Mouse (Mus musculus): ENCODE measurements around the gene Pnpo. TPM values are rescaled to one million over a fixed set of nuclear protein-coding genes. Genes with fewer than 3 reads are reported as not detected.

The Pnpo gene
- polyA plus RNA-seq, 1 experiment from 2014 or later: 652 TPM

DNA sequence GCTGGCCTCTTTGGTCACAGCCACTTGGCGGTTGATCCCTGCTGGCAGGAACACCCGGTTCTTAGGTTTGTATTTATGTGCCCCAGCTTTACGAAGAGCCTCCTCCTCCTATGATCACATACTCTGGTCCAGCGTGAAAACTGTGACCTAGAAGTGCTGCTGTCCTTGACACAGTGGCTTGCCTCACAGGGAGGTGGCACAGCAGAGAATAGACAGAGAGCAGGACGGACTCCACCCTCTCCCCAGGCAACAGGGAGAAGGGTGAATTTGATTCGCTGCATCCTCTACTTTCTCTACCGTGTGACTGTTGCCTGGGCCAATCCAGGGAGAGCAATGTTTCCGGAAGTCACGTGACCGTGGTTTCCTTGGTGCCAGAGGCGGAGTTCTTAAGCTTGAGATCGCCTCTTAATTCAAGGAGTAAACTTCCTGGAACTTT, 8.8 kb downstream of the Pnpo start:
- Histone ChIP-seq H3K27me3 (no peaks in the 10 kb centered on the region), H3K4me2 (peak overlapping the region; percentile 55), H3K4me1 (replicated peaks) (peaks cover 98% of the 10 kb centered on the region), H3K27ac (peak overlapping the region; percentile 99), H3K36me3 (peaks cover 47% of the 10 kb centered on the region), H3K9me3 (replicated peaks) (no peaks in the 10 kb centered on the region), H3K4me3 (replicated peaks) (peak overlapping the region; percentile 17), H3K9ac (peak overlapping the region; percentile 95)
- peak; percentile 85 for DNase-seq
- ATAC-seq (ENCODE audit: low read depth): peak; percentile 95
- WGBS (ENCODE audit: insufficient replicate concordance): 22% methylated on average over 12 of the region's 12 CpGs

DNA sequence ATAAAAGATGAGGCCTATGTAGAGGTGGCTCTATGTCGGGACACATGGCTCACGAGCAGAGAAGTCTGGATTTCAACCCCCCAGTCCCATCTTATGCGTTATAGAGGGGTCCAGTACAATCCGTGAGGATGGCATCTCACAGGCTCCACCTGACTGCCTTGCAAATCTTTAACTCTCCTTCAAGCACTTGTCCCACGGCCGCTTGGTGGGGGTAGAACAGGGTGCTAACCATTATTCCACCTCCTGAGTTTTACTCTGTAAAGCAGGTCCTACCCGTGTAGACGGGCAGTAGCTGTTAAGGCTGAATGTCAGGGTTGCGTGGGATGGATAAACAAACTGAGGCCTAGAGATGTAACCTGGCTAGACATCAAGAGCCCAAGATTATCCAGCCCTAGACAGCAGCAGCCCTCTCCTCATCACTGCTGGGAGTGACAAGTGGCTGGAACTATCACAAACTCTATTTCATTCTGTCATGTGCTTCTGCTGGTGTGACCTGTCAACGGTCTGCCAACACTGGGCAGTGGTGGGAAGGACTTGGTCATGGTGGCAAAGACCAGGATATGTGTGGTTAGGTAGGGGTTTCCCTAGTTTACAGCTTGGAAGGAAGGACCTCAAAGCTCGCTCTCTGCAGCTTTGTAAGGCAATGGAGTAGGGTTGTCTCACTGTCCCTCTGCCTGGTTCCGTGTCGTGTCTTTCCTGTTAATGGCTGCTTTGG, 10.1 kb downstream of the Pnpo start:
- peak overlapping the region; percentile 59 for H3K9ac ChIP-seq
- H3K9me3 ChIP-seq (replicated peaks): no peaks in the 10 kb centered on the region
- no peak overlapping the region for H3K4me2 ChIP-seq
- WGBS (ENCODE audit: insufficient replicate concordance): 85% methylated on average over 13 of the region's 13 CpGs
- no peaks in the 10 kb centered on the region for H3K27me3 ChIP-seq
- ATAC-seq (ENCODE audit: low read depth) (no peak), DNase-seq (no peak)
- peaks cover 98% of the 10 kb centered on the region for H3K4me1 ChIP-seq (replicated peaks)
- H3K4me3 ChIP-seq (replicated peaks): no peak overlapping the region
- H3K36me3 ChIP-seq: peaks cover 35% of the 10 kb centered on the region
- H3K27ac ChIP-seq: peak overlapping the region; percentile 99

DNA sequence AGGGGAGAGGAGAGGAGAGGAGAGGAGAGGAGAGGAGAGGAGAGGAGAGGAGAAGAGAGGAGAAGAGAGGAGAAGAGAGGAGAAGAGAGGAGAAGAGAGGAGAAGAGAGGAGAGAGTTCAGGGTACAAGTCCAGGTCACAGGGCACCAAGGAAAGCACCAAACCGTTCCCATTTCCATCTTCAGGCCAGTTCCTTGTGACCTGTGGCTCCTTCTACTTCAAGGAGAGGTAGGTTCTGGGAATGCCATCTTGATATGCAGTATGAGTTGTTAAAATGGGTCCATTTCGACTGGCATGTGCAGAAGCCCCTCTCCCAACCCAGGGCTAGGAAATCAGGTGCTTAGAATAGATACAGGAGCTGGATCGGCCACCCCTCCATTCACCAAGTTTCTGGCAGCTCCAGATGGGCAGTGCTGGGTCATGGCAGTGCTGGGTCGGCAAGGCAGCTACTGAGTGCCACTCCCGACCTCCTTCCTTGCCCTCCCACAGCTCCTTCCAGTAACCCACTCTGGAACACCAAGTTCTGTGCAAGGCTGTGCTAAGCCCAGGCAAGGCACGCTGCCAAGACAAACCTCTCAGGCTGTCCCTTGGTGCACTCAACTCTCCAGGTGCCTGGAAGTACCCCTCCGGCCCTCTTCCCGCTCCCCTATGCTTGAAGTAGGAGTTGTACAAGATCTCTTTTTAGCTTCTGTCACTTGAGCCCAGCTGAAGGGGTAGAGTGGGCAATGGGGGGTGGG, 12.3 kb downstream of the Pnpo start:
- 67% methylated on average over 8 of the region's 8 CpGs for WGBS (ENCODE audit: insufficient replicate concordance)
- DNase-seq: no peak
- Histone ChIP-seq H3K9ac (peak overlapping the region; percentile 54), H3K36me3 (peaks cover 13% of the 10 kb centered on the region), H3K4me1 (replicated peaks) (peaks cover 98% of the 10 kb centered on the region), H3K27me3 (0 out of 2 replicates have a peak, but pooled peaks cover 3% of the 10 kb centered on the region), H3K9me3 (replicated peaks) (no peaks in the 10 kb centered on the region), H3K4me3 (replicated peaks) (no peak overlapping the region), H3K27ac (peak overlapping the region; percentile 99), H3K4me2 (peak overlapping the region; percentile 10; the same call in 1 of the 2 replicates)
- ATAC-seq (ENCODE audit: low read depth): no peak

DNA sequence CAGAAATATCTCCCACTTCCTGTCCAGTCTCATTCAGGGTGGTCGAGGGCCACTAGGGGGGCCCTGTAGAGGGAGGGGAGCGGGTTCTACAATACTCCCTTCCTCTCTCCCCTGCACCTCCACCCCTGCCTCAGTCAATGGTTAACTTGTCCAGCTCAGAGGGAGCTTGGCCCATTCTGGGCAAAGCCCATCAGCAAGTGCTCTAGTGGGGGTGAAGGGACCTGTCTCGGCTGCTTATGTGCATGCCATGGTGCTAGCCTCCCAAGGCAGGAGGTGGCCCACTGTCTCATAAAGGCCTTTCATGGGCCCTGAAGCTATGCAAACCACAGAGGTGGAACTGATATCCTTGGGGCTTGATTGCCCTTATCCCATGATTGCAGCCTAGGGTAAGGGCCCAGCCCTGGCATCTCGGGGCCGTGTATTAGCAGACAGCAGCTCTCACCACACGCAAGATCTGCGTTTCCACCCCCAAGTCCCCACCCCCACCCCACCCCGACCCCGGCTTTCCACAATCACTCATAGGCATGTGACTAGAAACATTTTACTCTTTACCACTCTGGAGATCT, 13.9 kb downstream of the Pnpo start:
- ATAC-seq (ENCODE audit: low read depth): peak; percentile 67
- H3K4me1 ChIP-seq (replicated peaks): peaks cover 98% of the 10 kb centered on the region

DNA sequence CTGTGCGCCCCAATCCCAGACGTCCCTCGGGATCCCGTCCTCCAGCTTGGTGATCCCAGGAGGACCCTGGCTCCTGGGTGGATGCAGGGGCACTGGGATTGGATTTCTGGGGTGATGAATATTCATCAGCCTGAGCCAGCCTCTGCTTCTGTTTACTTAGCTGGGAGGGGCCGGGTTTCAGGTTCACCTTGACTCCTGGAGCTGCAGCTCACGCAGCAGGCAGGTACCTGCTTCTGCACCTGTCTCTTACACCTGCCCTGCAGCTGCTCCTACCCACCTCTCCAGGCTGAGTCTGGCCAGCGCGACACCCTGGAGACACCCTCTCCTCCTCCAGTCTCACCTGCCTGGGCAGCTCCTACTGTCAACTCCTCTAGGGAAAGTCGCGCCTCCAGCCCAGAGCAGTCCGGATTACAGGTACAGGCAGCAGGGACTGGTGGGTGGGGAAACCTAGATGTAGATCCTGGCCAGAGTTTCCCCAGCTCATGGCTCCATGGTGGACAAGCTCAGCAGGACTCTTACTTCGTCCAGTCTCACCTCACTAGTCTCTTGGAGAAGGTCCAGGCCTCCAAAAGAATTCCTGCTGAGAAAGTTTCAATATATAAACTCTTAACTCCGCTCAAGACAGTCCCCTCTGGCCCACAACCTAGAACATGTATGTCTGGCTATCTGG, 14.6 kb downstream of the Pnpo start:
- WGBS (ENCODE audit: insufficient replicate concordance): 52% methylated on average over 13 of the region's 13 CpGs
- ATAC-seq (ENCODE audit: low read depth): no peak
- Histone ChIP-seq H3K27me3 (0 out of 2 replicates have a peak, but pooled peaks cover 3% of the 10 kb centered on the region), H3K27ac (peak overlapping the region; percentile 98), H3K4me2 (peak overlapping the region; percentile 49), H3K9ac (peak overlapping the region; percentile 69), H3K4me3 (replicated peaks) (0 out of 2 replicates have a peak overlapping the region, but pooled peaks have one; percentile 5), H3K4me1 (replicated peaks) (peaks cover 98% of the 10 kb centered on the region), H3K9me3 (replicated peaks) (no peaks in the 10 kb centered on the region), H3K36me3 (no peaks in the 10 kb centered on the region)
- no peak for DNase-seq

More for the DNA sequence above, 13.9 kb downstream of the Pnpo start:
- peak; percentile 35 for DNase-seq
- H3K4me3 ChIP-seq (replicated peaks): 0 out of 2 replicates have a peak overlapping the region, but pooled peaks have one; percentile 5
- no peaks in the 10 kb centered on the region for H3K9me3 ChIP-seq (replicated peaks)
- 0 out of 2 replicates have a peak, but pooled peaks cover 3% of the 10 kb centered on the region for H3K27me3 ChIP-seq
- peak overlapping the region; percentile 98 for H3K27ac ChIP-seq
- WGBS (ENCODE audit: insufficient replicate concordance): 18% methylated on average over 9 of the region's 9 CpGs
- peak overlapping the region; percentile 49 for H3K4me2 ChIP-seq
- H3K9ac ChIP-seq: peak overlapping the region; percentile 69
- no peaks in the 10 kb centered on the region for H3K36me3 ChIP-seq

DNA sequence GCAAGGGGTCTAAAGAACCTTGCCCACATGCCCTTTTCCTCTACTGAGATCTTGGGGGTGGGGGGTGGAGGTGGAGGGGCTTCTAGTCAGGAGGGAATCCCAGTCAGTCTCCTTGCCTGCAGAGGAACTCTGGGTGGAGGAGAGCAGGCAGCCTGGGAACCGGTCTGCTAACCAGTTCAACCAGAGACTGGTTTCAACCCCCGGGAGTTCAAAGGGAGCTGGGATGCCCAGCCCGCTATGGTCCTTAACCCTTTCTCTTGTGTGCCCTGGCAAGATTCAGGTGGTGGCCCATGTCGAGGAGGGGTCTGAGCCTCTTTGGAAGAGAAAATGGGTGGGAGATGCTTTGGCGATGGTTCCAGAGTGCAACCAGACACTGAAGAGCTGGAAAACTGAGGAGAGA, 15.1 kb downstream of the Pnpo start:
- Histone ChIP-seq H3K36me3 (no peaks in the 10 kb centered on the region), H3K9ac (peak overlapping the region; percentile 69), H3K27me3 (0 out of 2 replicates have a peak, but pooled peaks cover 6% of the 10 kb centered on the region), H3K4me2 (peak overlapping the region; percentile 49; the same call in 1 of the 2 replicates), H3K4me1 (replicated peaks) (peaks cover 98% of the 10 kb centered on the region), H3K9me3 (replicated peaks) (no peaks in the 10 kb centered on the region), H3K4me3 (replicated peaks) (0 out of 2 replicates have a peak overlapping the region, but pooled peaks have one; percentile 5), H3K27ac (peak overlapping the region; percentile 98)
- WGBS (ENCODE audit: insufficient replicate concordance): 44% methylated on average over 5 of the region's 5 CpGs
- ATAC-seq (ENCODE audit: low read depth) (no peak), DNase-seq (no peak)

DNA sequence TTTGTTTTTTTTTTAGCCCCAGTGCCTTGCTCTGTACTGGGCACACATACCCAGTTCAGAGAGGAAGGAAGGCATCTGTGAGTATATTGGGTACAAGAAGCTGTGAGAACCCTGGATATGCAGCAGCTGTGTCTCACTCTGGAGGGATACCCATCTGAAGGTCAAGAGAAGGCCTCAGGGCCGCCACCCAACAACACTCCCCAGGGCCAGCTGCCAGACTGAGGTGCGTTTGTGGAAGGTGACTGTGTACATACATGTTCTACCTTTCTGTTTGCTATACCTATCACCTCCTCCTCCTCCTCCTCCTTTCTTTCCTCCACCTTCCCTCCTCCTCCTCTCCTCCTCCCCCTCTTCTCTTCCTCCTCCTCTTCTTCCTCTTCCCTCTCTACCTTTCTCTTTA, 15.7 kb downstream of the Pnpo start, which contains the start of gene Prr15l:
Gene Prr15l, plus strand, starts transcription at position 17 of the 400 bp plus-strand sequence.
- 0 out of 2 replicates have a peak within 1 kb of the TSS, but pooled peaks have one; percentile 5 for H3K4me3 ChIP-seq (replicated peaks)

DNA sequence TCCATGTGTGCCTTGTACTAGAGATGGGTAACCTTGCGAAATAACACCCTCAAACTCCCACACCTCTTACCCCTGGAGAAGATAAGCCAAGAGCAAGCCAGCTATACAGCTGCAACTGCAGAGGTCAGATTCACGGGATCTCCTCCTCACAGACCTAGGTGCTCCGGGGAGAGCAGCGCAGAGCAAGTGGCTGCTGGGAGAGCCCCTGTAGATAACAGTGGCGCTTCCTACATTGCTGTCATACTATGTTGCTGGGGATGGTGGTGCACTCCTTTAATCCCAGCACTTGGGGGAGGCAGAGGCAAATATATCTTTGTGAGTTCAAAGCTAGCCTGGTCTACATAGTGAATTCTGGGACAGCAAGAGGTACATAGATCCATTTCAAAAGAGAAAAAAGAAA, 17.2 kb downstream of the Pnpo start:
- Histone ChIP-seq H3K9ac (peak overlapping the region; percentile 68), H3K27ac (peak overlapping the region; percentile 98), H3K27me3 (0 out of 2 replicates have a peak, but pooled peaks cover 6% of the 10 kb centered on the region), H3K9me3 (replicated peaks) (no peaks in the 10 kb centered on the region), H3K36me3 (no peaks in the 10 kb centered on the region), H3K4me3 (replicated peaks) (no peak overlapping the region), H3K4me2 (peak overlapping the region; percentile 33), H3K4me1 (replicated peaks) (peaks cover 80% of the 10 kb centered on the region)
- WGBS (ENCODE audit: insufficient replicate concordance): 22% methylated on average over 5 of the region's 5 CpGs
- ATAC-seq (ENCODE audit: low read depth) (peak; percentile 92), DNase-seq (peak; percentile 72)

More for the DNA sequence above, 15.7 kb downstream of the Pnpo start, which contains the start of gene Prr15l:
- H3K36me3 ChIP-seq: no peaks in the 10 kb centered on the region
- H3K4me2 ChIP-seq: peak within 1 kb of the TSS; percentile 49; the same call in 1 of the 2 replicates
- ATAC-seq (ENCODE audit: low read depth) (no peak), DNase-seq (no peak)
- 61% methylated on average over 2 of the region's 2 CpGs for WGBS (ENCODE audit: insufficient replicate concordance)
- no peaks in the 10 kb centered on the region for H3K9me3 ChIP-seq (replicated peaks)
- peaks cover 95% of the 10 kb centered on the region for H3K4me1 ChIP-seq (replicated peaks)
- peak within 1 kb of the TSS; percentile 98 for H3K27ac ChIP-seq
- 0 out of 2 replicates have a peak, but pooled peaks cover 6% of the 10 kb centered on the region for H3K27me3 ChIP-seq
- H3K9ac ChIP-seq: peak within 1 kb of the TSS; percentile 69

DNA sequence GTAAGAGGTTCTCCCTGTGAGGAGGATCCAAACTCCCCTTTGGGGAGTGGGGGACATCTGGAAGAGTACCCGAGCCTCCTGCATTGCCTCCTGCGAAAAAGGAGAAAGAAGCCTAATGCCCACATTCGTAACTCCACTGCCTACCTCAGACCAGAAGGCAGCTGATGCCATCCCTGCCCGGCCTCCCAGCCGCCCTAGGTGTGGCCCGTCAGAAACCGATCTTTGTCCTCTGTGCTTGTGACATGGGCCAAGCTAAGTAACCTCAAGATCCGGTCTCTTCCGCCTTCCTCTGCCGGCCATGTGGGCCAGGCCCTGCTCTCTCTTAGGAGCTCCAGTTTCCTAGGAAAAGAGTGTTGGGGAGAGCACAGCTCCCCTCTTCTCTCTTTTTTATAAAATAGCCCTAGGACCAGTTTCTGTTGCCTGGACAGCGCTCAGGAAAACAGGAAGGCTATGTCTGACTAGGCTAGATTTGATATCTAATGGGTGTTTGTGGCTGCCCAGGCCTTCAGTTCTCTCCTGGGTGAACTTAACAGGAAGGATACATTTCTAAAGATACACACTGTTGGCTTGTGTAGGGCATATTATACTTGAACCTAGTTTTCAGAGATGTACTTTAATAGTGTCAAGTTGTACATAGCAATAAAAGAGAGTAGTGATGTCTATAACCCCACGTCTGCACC, 18.2 kb downstream of the Pnpo start:
- ATAC-seq (ENCODE audit: low read depth): peak; percentile 46
- Histone ChIP-seq H3K4me1 (replicated peaks) (peaks cover 75% of the 10 kb centered on the region), H3K9ac (peak overlapping the region; percentile 68), H3K27ac (peak overlapping the region; percentile 98), H3K4me2 (peak overlapping the region; percentile 33), H3K36me3 (no peaks in the 10 kb centered on the region), H3K9me3 (replicated peaks) (no peaks in the 10 kb centered on the region), H3K27me3 (0 out of 2 replicates have a peak, but pooled peaks cover 6% of the 10 kb centered on the region), H3K4me3 (replicated peaks) (no peak overlapping the region)
- DNase-seq: no peak
- 46% methylated on average over 12 of the region's 12 CpGs for WGBS (ENCODE audit: insufficient replicate concordance)

DNA sequence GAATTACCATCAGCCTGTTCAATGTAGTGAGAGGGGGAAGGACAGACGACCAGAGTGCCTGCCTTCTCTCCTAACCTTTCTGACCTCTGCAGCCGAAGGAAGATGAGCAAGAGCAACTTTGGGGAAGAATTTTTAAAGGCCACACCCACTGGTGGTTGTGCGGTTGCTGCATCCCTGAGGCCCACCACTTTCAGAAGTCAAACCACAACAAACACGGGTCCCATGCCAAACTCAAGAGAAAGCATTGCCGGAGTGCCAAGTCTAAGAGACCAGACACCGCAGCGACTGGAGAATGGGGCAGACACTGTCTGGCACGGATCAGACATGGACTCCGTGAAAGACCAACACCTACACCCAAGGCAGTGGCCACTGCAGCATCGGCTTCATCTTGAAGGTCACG, 18.9 kb downstream of the Pnpo start:
- 0 out of 2 replicates have a peak, but pooled peaks cover 6% of the 10 kb centered on the region for H3K27me3 ChIP-seq
- WGBS (ENCODE audit: insufficient replicate concordance): 37% methylated on average over 11 of the region's 11 CpGs
- peaks cover 75% of the 10 kb centered on the region for H3K4me1 ChIP-seq (replicated peaks)
- ATAC-seq (ENCODE audit: low read depth) (no peak), DNase-seq (no peak)
- H3K4me2 ChIP-seq: peak overlapping the region; percentile 33
- H3K9ac ChIP-seq: peak overlapping the region; percentile 68
- no peak overlapping the region for H3K4me3 ChIP-seq (replicated peaks)
- H3K36me3 ChIP-seq: no peaks in the 10 kb centered on the region
- peak overlapping the region; percentile 98 for H3K27ac ChIP-seq
- no peaks in the 10 kb centered on the region for H3K9me3 ChIP-seq (replicated peaks)
